Mouse (Mus musculus) lung, postnatal 14 days (tissue): ENCODE results near the gene Ptcd1.
"Not testable (repeated sequence)": the region's sequence is repeated elsewhere in the genome, so short reads cannot be mapped to it uniquely, and the experiment has no call there.

Experiments used
- DNase-seq: peaks from one replicate; pipeline ENCODE4 v3.0.0; 2021

Gene Ptcd1

GRCm38 (mm10) chr5:145161361-145161760, 5.5 kb downstream of the Ptcd1 start:
- DNase-seq = no peak

GRCm38 (mm10) chr5:145152690-145153089, 14.2 kb downstream of the Ptcd1 start:
- DNase-seq = no peak

- no peak for DNase-seq
These were observed 17.6 kb downstream of the Ptcd1 start for GRCm38 (mm10) chr5:145149294-145149693.

- DNase-seq = no peak
These were observed 19.2 kb downstream of the Ptcd1 start for GRCm38 (mm10) chr5:145147748-145148147.

- no peak for DNase-seq
These were observed 26.3 kb downstream of the Ptcd1 start for GRCm38 (mm10) chr5:145140611-145141010.

- peak; percentile 96 for DNase-seq
These were observed 27.1 kb downstream of the Ptcd1 start, which contains the start of the genes Pdap1 and Bud31 for GRCm38 (mm10) chr5:145139571-145140519. TSS of gene Pdap1 (minus strand) at chr5:145140238. TSS of gene Bud31 (plus strand) at chr5:145140362.

- DNase-seq = no peak
These were observed 28.1 kb downstream of the Ptcd1 start for GRCm38 (mm10) chr5:145138836-145139235.

GRCm38 (mm10) chr5:145133275-145133674, 33.6 kb downstream of the Ptcd1 start:
- DNase-seq = not testable (repeated sequence)

GRCm38 (mm10) chr5:145130995-145131394, 35.9 kb downstream of the Ptcd1 start:
- no peak for DNase-seq

- DNase-seq = no peak
These were observed 36.7 kb downstream of the Ptcd1 start for GRCm38 (mm10) chr5:145130191-145130590.

- not testable (repeated sequence) for DNase-seq
These were observed 37.1 kb downstream of the Ptcd1 start for GRCm38 (mm10) chr5:145129773-145130172.

GRCm38 (mm10) chr5:145129124-145129523, 37.8 kb downstream of the Ptcd1 start:
- no peak for DNase-seq

- DNase-seq = no peak
These were observed 40.3 kb downstream of the Ptcd1 start for GRCm38 (mm10) chr5:145126580-145126979.

GRCm38 (mm10) chr5:145123396-145123795, 43.5 kb downstream of the Ptcd1 start:
- DNase-seq = no peak

GRCm38 (mm10) chr5:145120921-145121320, 46.0 kb downstream of the Ptcd1 start:
- no peak for DNase-seq

GRCm38 (mm10) chr5:145119385-145119784, 47.5 kb downstream of the Ptcd1 start:
- no peak for DNase-seq

GRCm38 (mm10) chr5:145118461-145118860, 48.4 kb downstream of the Ptcd1 start:
- DNase-seq = no peak

- DNase-seq = peak; percentile 29
These were observed 48.9 kb downstream of the Ptcd1 start for GRCm38 (mm10) chr5:145118005-145118404.

- peak; percentile 87 for DNase-seq
These were observed 50.0 kb downstream of the Ptcd1 start for GRCm38 (mm10) chr5:145116916-145117315.

- peak; percentile 73 for DNase-seq
These were observed 50.6 kb downstream of the Ptcd1 start for GRCm38 (mm10) chr5:145116316-145116715.

GRCm38 (mm10) chr5:145115736-145116135, 51.2 kb downstream of the Ptcd1 start:
- no peak for DNase-seq

GRCm38 (mm10) chr5:145114606-145115473, 52.1 kb downstream of the Ptcd1 start:
- peak; percentile 75 for DNase-seq

GRCm38 (mm10) chr5:145114071-145114605, 52.8 kb downstream of the Ptcd1 start, which contains the start of gene Arpc1b:
TSS of gene Arpc1b (plus strand) at chr5:145114215.
- peak; percentile 79 for DNase-seq
